Mouse (Mus musculus): ENCODE measurements around the gene Nfatc4. TPM values are rescaled to one million over a fixed set of nuclear protein-coding genes. Genes with fewer than 3 reads are reported as not detected.

Nfatc4 gene
- total and polyA plus RNA-seq, 3 experiments = not detected

GRCm38 (mm10) chr14:55838312-55838711 lies 15.4 kb downstream of the Nfatc4 start:
- H3K27ac ChIP-seq (ENCODE audit: insufficient read depth, low read depth) = no peak overlapping the region
- H3K4me1 ChIP-seq (ENCODE audit: control insufficient read depth in 1 of 2, insufficient read depth in 2 of 2) = peaks cover 0 to 7% of the 10 kb centered on the region in 2 experiments; a peak in 2 of 4 replicates
- H3K79me2 ChIP-seq (replicated peaks; ENCODE audit: control insufficient read depth, extremely low read depth, insufficient read depth, poor library complexity, severe bottlenecking) = no peaks in the 10 kb centered on the region
- H3K9ac ChIP-seq (ENCODE audit: insufficient read depth, low read depth) = no peak overlapping the region
- TF ChIP-seq IRF4 (IDR thresholded peaks at IDR 0.05; ENCODE audit: low read depth, low read length) (no peak), ZKSCAN1 (IDR thresholded peaks at IDR 0.05; ENCODE audit: borderline replicate concordance, low read depth, low read length) (no peak), MEF2A (IDR thresholded peaks at IDR 0.05; ENCODE audit: borderline replicate concordance, low read depth, low read length) (no peak), MXI1 (IDR thresholded peaks at IDR 0.05; ENCODE audit: low read depth, low read length) (no peak)
- in situ Hi-C loops (cut with MboI; ENCODE audit: low pct_ligation_motif_present, low pct_unique_long_range_greater_than_20kb, low sequenced_read_pairs) = no loop called here
- no peak overlapping the region for H3K4me3 ChIP-seq (replicated peaks in 1 of 3; ENCODE audit: low read depth in 2 of 3, low read length in 2 of 3, poor library complexity in 1 of 3)
- DNase-seq (ENCODE audit: extremely low read depth) = no peak
- H3K36me3 ChIP-seq (replicated peaks in 1 of 2; ENCODE audit: control insufficient read depth in 1 of 2, insufficient read depth in 1 of 2, low read length in 1 of 2) = no peaks in the 10 kb centered on the region
- no peaks in the 10 kb centered on the region for H3K27me3 ChIP-seq (replicated peaks)
- H3K9me3 ChIP-seq (replicated peaks; ENCODE audit: low read length) = no peaks in the 10 kb centered on the region
- no peak overlapping the region for H3K4me2 ChIP-seq (ENCODE audit: insufficient read depth, low read depth, poor library complexity, severe bottlenecking)
- dilution Hi-C loops (cut with MboI; ENCODE audit: extremely low pct_ligation_motif_present, extremely low pct_unique_long_range_greater_than_20kb, low sequenced_read_pairs) = no loop called here

DNA sequence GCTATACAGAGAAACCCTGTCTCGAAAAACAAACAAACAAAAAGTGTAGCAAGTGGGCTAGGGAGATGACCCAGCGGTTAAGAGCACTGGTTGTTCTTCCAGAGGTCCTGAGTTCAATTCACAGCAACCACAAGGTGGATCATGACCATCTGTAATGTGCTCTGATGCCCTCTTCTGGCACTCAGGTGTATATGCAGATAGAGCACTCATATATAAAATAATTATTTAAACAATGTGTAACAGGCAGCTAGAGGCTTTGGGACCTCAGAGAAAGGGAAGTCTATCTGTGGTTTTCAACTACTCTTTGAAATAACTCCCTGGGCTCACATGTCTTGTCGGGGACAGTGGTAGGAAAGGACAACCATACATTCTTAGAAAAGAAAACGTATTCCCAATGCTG lies 15.8 kb downstream of the Nfatc4 start:
- Histone ChIP-seq H3K4me1 (ENCODE audit: control insufficient read depth in 1 of 2, insufficient read depth in 2 of 2) (peaks cover 0 to 7% of the 10 kb centered on the region in 2 experiments; a peak in 2 of 4 replicates), H3K27me3 (replicated peaks) (no peaks in the 10 kb centered on the region), H3K79me2 (replicated peaks; ENCODE audit: control insufficient read depth, extremely low read depth, insufficient read depth, poor library complexity, severe bottlenecking) (no peaks in the 10 kb centered on the region), H3K4me2 (ENCODE audit: insufficient read depth, low read depth, poor library complexity, severe bottlenecking) (no peak overlapping the region), H3K9ac (ENCODE audit: insufficient read depth, low read depth) (no peak overlapping the region), H3K4me3 (replicated peaks in 1 of 3; ENCODE audit: low read depth in 2 of 3, low read length in 2 of 3, poor library complexity in 1 of 3) (no peak overlapping the region), H3K9me3 (replicated peaks; ENCODE audit: low read length) (no peaks in the 10 kb centered on the region), H3K36me3 (replicated peaks in 1 of 2; ENCODE audit: control insufficient read depth in 1 of 2, insufficient read depth in 1 of 2, low read length in 1 of 2) (no peaks in the 10 kb centered on the region), H3K27ac (ENCODE audit: insufficient read depth, low read depth) (no peak overlapping the region)
- in situ Hi-C loops (cut with MboI; ENCODE audit: low pct_ligation_motif_present, low pct_unique_long_range_greater_than_20kb, low sequenced_read_pairs) = no loop called here
- DNase-seq (ENCODE audit: extremely low read depth) = no peak
- dilution Hi-C loops (cut with MboI; ENCODE audit: extremely low pct_ligation_motif_present, extremely low pct_unique_long_range_greater_than_20kb, low sequenced_read_pairs) = no loop called here
- TF ChIP-seq CTCF (conservative IDR thresholded peaks at IDR 0.05 in 1 of 2, IDR thresholded peaks at IDR 0.05 in 1 of 2; ENCODE audit: low read depth in 2 of 2, low read length in 2 of 2) (peak; percentile 27 to 54; a peak in 3 of 4 replicates), RAD21 (IDR thresholded peaks at IDR 0.05; ENCODE audit: low read depth, low read length) (peak; percentile 1), TCF12 (IDR thresholded peaks at IDR 0.05; ENCODE audit: low read depth, low read length) (no peak), USF2 (conservative IDR thresholded peaks at IDR 0.05; ENCODE audit: low read depth, low read length) (no peak), TBP (conservative IDR thresholded peaks at IDR 0.05; ENCODE audit: low read depth, low read length) (no peak), POLR2A (IDR thresholded peaks at IDR 0.05; ENCODE audit: low read depth, low read length) (no peak), MEF2A (IDR thresholded peaks at IDR 0.05; ENCODE audit: borderline replicate concordance, low read depth, low read length) (no peak)

- H3K27ac ChIP-seq (ENCODE audit: insufficient read depth, low read depth) = no peak overlapping the region
- H3K27me3 ChIP-seq (replicated peaks) = no peaks in the 10 kb centered on the region
- peak; percentile 27 for DNase-seq (ENCODE audit: extremely low read depth)
- H3K79me2 ChIP-seq (replicated peaks; ENCODE audit: control insufficient read depth, extremely low read depth, insufficient read depth, poor library complexity, severe bottlenecking) = no peaks in the 10 kb centered on the region
- H3K4me2 ChIP-seq (ENCODE audit: insufficient read depth, low read depth, poor library complexity, severe bottlenecking) = no peak overlapping the region
- no peak overlapping the region for H3K9ac ChIP-seq (ENCODE audit: insufficient read depth, low read depth)
- dilution Hi-C loops (cut with MboI; ENCODE audit: extremely low pct_ligation_motif_present, extremely low pct_unique_long_range_greater_than_20kb, low sequenced_read_pairs) = no loop called here
- TF ChIP-seq MAFK (IDR thresholded peaks at IDR 0.05; ENCODE audit: insufficient replicate concordance, low read length) (0 out of 2 replicates have a peak, but pooled peaks have one; percentile 45), IRF4 (IDR thresholded peaks at IDR 0.05; ENCODE audit: low read depth, low read length) (no peak), ZNF384 (IDR thresholded peaks at IDR 0.05; ENCODE audit: low read depth, low read length) (no peak), ZC3H11A (IDR thresholded peaks at IDR 0.05; ENCODE audit: low read depth, low read length) (no peak), SIN3A (IDR thresholded peaks at IDR 0.05; ENCODE audit: low read length) (no peak), SMC3 (IDR thresholded peaks at IDR 0.05; ENCODE audit: low read depth, low read length) (no peak), ZMIZ1 (IDR thresholded peaks at IDR 0.05; ENCODE audit: low read depth, low read length) (no peak), CHD2 (IDR thresholded peaks at IDR 0.05; ENCODE audit: low read length) (no peak)
- peaks cover 0 to 7% of the 10 kb centered on the region in 2 experiments; a peak in 2 of 4 replicates for H3K4me1 ChIP-seq (ENCODE audit: control insufficient read depth in 1 of 2, insufficient read depth in 2 of 2)
- no peaks in the 10 kb centered on the region for H3K36me3 ChIP-seq (replicated peaks in 1 of 2; ENCODE audit: control insufficient read depth in 1 of 2, insufficient read depth in 1 of 2, low read length in 1 of 2)
- in situ Hi-C loops (cut with MboI; ENCODE audit: low pct_ligation_motif_present, low pct_unique_long_range_greater_than_20kb, low sequenced_read_pairs) = no loop called here
- H3K9me3 ChIP-seq (replicated peaks; ENCODE audit: low read length) = no peaks in the 10 kb centered on the region
- no peak overlapping the region for H3K4me3 ChIP-seq (replicated peaks in 1 of 3; ENCODE audit: low read depth in 2 of 3, low read length in 2 of 3, poor library complexity in 1 of 3)
Measured at GRCm38 (mm10) chr14:55840853-55841366, 18.0 kb downstream of the Nfatc4 start.

Measured in CH12.LX (cell line).